Mouse (Mus musculus): ENCODE measurements around the gene Nr2c2ap. TPM values are rescaled to one million over a fixed set of nuclear protein-coding genes. Genes with fewer than 3 reads are reported as not detected.

The Nr2c2ap gene
- polyA plus RNA-seq, 1 experiment: not detected

DNA sequence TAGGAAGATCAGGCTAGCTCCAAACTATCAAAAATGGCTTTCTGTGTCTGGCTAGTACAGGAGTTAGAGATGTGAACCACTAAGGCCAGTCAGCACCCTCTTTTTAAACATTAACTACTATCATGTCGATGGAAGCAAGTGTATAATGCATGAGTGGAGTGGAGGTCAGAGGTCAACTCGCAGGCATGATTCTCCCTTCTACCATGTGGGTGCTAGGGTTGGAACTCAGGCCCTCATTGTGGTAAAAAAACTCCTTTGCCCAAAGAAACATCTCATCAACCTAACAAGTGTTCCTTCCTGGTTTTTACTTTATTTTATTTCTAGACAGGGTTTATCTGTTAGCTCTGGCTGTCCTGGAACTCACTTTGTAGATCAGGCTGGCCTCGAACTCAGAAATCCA, 39.6 kb downstream of the Nr2c2ap start:
- 81% methylated on average over 3 of the region's 3 CpGs for WGBS
- TF ChIP-seq CTCF (IDR thresholded peaks at IDR 0.05; ENCODE audit: insufficient read depth, low read depth, low read length) (no peak), POLR2A (IDR thresholded peaks at IDR 0.05; ENCODE audit: insufficient read depth, low read depth, low read length) (no peak)
- H3K4me3 ChIP-seq (ENCODE audit: insufficient read depth, low read depth, low read length): no peak overlapping the region

DNA sequence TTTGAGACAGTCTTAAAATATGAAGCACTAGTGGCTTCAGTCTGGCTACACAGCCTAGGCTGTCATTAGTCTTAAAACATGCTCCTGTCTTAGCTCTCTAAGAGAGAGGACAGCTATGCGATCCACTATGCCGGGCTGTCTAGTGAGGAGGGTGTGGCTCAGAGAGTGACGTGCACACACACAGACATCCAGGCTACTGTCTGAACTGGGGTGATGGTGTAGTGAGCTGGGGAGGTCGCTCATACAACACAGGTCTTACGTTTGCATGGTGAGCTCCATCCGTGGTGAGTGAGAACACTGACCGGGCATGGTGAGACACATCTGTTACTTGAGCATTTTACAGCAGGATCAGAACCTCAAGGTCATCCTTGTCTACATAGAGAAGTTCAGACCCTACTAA, 40.1 kb downstream of the Nr2c2ap start:
- no peak overlapping the region for H3K27ac ChIP-seq (ENCODE audit: insufficient read depth, low read depth, low read length)
- H3K4me1 ChIP-seq (ENCODE audit: control insufficient read depth, insufficient read depth, low read length): peaks cover 22% of the 10 kb centered on the region
- no peak overlapping the region for H3K4me3 ChIP-seq (ENCODE audit: insufficient read depth, low read depth, low read length)
- TF ChIP-seq CTCF (IDR thresholded peaks at IDR 0.05; ENCODE audit: insufficient read depth, low read depth, low read length): no peak
- TF ChIP-seq POLR2A (IDR thresholded peaks at IDR 0.05; ENCODE audit: insufficient read depth, low read depth, low read length): no peak
- 93% methylated on average over 7 of the region's 7 CpGs for WGBS

More for the DNA sequence above, 39.6 kb downstream of the Nr2c2ap start:
- H3K4me1 ChIP-seq (ENCODE audit: control insufficient read depth, insufficient read depth, low read length): peaks cover 22% of the 10 kb centered on the region
- H3K27ac ChIP-seq (ENCODE audit: insufficient read depth, low read depth, low read length): no peak overlapping the region

DNA sequence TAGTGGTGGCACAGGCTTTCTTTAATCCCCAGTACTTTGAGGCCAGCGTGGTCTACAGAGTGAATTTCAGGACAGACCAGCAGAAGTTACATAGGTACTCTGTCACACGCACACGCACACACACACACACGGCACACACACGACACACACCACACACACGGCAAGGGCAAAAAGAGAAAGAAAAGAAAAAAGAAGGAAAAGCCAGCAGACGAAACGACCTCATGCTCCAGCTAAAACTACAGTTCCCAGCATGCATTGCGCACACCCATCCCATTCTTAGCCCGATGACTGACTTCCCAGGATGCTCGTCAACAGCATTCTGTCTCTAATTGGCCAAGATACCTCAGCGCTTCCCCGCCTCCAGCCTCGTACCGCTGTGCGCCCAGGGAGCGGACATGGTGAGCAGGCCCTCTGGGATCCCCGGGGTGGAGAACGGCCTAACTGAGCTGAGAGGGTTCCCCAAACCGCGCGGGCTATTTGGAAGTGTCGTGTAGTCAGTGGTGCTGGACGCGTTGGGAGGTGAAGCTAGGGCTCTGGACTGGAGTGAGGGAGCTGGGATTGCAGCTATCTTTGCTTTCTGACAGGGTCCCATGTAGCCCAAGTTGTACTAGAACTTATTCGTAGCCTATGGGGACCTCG, 41.0 kb downstream of the Nr2c2ap start, which contains the start of gene Tmem161a:
Tmem161a (plus strand) TSS at position 314 of the 639 bp plus-strand sequence.
- TF ChIP-seq POLR2A (IDR thresholded peaks at IDR 0.05; ENCODE audit: insufficient read depth, low read depth, low read length) (peak; percentile 79), CTCF (IDR thresholded peaks at IDR 0.05; ENCODE audit: insufficient read depth, low read depth, low read length) (no peak)
- under 1% methylated on average over 27 of the region's 27 CpGs for WGBS
- Histone ChIP-seq H3K4me3 (ENCODE audit: insufficient read depth, low read depth, low read length) (peak within 1 kb of the TSS; percentile 76), H3K4me1 (ENCODE audit: control insufficient read depth, insufficient read depth, low read length) (peaks cover 19% of the 10 kb centered on the region), H3K27ac (ENCODE audit: insufficient read depth, low read depth, low read length) (no peak within 1 kb of the TSS)

DNA sequence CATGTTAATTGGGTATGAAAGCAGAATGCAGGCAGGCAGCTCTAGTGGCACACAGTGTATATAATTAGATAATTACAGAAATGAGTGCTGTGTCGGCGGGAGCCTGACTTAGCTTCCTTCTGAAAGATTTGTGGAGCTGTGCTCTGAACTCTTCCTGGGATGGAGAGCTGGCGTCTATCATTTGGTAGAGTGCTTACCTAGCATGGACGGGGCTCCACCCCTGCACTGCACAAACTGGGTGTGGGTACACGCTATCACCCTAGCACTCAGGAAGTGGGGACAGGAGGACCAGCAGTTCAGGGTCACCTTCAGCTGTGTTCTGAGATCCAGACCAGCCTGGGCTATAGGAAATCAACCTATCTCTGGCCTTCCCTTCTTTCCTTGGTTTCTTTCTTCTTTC, 42.2 kb downstream of the Nr2c2ap start:
- Histone ChIP-seq H3K4me3 (ENCODE audit: insufficient read depth, low read depth, low read length) (no peak overlapping the region; the same call in 1 of the 2 replicates), H3K4me1 (ENCODE audit: control insufficient read depth, insufficient read depth, low read length) (peaks cover 21% of the 10 kb centered on the region), H3K27ac (ENCODE audit: insufficient read depth, low read depth, low read length) (peak overlapping the region; percentile 93; the same call in 1 of the 2 replicates)
- WGBS: 54% methylated on average over 5 of the region's 5 CpGs
- TF ChIP-seq POLR2A (IDR thresholded peaks at IDR 0.05; ENCODE audit: insufficient read depth, low read depth, low read length) (no peak), CTCF (IDR thresholded peaks at IDR 0.05; ENCODE audit: insufficient read depth, low read depth, low read length) (no peak)

DNA sequence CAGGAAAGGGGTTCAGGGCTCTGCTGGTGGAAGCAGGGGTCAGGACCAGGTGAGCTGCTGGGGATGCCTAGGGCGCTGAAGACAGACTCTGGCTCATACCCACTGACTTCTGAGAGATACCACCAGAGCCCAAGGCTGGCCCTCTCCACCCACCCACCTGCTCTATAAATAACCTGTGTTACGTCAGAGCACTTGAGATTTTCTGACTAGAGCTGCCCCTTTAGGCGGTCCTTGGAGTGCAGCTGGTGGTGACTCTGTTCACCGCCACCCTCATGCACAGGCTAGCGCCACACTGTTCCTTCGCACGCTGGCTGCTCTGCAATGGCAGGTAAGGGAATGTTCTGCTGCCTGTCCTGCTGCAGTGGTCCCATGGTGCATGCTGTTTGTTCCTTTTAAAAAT, 42.9 kb downstream of the Nr2c2ap start:
- peak overlapping the region; percentile 93 for H3K27ac ChIP-seq (ENCODE audit: insufficient read depth, low read depth, low read length)
- 38% methylated on average over 7 of the region's 7 CpGs for WGBS
- H3K4me1 ChIP-seq (ENCODE audit: control insufficient read depth, insufficient read depth, low read length): peaks cover 21% of the 10 kb centered on the region
- peak overlapping the region; percentile 27 for H3K4me3 ChIP-seq (ENCODE audit: insufficient read depth, low read depth, low read length)
- TF ChIP-seq POLR2A (IDR thresholded peaks at IDR 0.05; ENCODE audit: insufficient read depth, low read depth, low read length): no peak
- TF ChIP-seq CTCF (IDR thresholded peaks at IDR 0.05; ENCODE audit: insufficient read depth, low read depth, low read length): no peak

DNA sequence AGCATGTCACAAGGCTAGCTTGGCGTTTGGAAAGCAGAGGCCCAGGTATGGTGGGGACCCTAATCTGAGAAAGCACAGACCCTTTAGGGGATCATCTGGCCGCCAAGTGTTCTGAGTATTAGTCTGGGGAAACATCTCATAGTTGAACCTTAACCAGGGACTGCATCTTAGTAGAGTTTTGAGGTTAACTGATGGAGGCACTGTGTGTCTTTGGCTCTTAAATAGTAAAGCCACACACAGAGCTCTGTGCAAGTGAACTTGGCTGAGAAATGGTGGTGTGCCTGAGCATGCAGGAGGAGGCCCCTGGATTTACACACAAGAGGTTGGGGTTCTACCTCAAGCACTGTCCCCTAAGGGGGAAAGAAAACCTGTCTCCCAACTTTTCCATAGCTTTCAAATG, 47.1 kb downstream of the Nr2c2ap start:
- Histone ChIP-seq H3K4me3 (ENCODE audit: insufficient read depth, low read depth, low read length) (no peak overlapping the region), H3K27ac (ENCODE audit: insufficient read depth, low read depth, low read length) (no peak overlapping the region), H3K4me1 (ENCODE audit: control insufficient read depth, insufficient read depth, low read length) (peaks cover 20% of the 10 kb centered on the region)
- 93% methylated on average over 2 of the region's 2 CpGs for WGBS
- TF ChIP-seq CTCF (IDR thresholded peaks at IDR 0.05; ENCODE audit: insufficient read depth, low read depth, low read length) (no peak), POLR2A (IDR thresholded peaks at IDR 0.05; ENCODE audit: insufficient read depth, low read depth, low read length) (no peak)

DNA sequence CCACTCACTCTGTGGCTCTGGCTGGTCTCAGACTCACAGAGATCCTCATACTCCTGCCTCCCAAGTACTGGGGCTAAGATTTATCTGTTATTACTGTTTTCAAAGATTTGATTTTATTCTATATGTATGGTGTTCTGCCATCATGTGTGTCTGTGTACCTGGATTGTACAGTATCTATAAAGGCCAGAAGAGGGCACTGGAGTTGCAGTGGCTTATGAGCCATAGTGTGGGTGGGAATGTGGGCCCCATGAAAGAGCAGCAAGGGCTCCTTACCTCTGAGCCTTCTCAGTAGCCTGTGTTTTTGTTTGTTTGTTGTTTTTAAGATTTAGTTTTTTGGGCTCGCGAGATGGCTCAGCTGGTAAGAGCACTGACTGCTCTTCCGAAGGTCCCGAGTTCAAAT, 47.9 kb downstream of the Nr2c2ap start:
- TF ChIP-seq CTCF (IDR thresholded peaks at IDR 0.05; ENCODE audit: insufficient read depth, low read depth, low read length) (no peak), POLR2A (IDR thresholded peaks at IDR 0.05; ENCODE audit: insufficient read depth, low read depth, low read length) (no peak)
- H3K4me3 ChIP-seq (ENCODE audit: insufficient read depth, low read depth, low read length): no peak overlapping the region
- no peak overlapping the region for H3K27ac ChIP-seq (ENCODE audit: insufficient read depth, low read depth, low read length)
- H3K4me1 ChIP-seq (ENCODE audit: control insufficient read depth, insufficient read depth, low read length): peaks cover 15% of the 10 kb centered on the region
- 90% methylated on average over 4 of the region's 4 CpGs for WGBS

DNA sequence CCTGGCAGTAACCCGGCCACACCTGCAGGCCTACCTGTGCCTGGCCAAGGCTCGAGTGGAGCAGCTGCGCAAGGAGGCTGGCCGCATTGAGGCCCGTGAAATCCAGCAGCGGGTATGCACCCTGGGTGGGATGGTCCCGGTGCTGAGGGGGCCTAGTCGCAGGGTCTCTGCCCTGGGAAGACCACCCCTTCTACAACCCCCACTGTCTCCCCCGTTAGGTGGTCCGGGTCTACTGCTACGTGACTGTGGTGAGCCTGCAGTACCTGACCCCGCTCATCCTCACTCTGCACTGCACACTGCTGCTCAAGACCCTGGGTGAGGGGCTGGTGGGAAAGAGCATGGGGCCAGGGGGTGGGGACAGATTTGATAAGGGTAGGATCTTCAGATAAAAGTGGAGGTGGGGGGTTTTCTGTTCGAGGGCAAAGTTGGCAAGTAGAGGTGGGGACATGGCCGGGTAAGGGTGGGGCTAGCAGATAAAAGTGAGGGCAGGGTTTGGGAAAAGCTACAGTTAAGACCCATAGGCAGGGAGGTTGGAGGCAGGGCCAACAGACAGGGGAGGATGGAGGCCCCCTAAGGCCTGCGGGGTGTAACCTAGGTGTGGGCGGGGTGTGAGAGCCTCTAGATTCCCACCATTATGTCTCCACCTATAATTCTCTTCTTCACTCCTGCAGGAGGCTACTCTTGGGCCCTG, 50.2 kb downstream of the Nr2c2ap start:
- no peak for TF ChIP-seq CTCF (IDR thresholded peaks at IDR 0.05; ENCODE audit: insufficient read depth, low read depth, low read length)
- TF ChIP-seq POLR2A (IDR thresholded peaks at IDR 0.05; ENCODE audit: insufficient read depth, low read depth, low read length): no peak
- Histone ChIP-seq H3K4me3 (ENCODE audit: insufficient read depth, low read depth, low read length) (no peak overlapping the region), H3K27ac (ENCODE audit: insufficient read depth, low read depth, low read length) (no peak overlapping the region), H3K4me1 (ENCODE audit: control insufficient read depth, insufficient read depth, low read length) (peaks cover 8% of the 10 kb centered on the region; the same call in 1 of the 2 replicates)
- WGBS: 89% methylated on average over 16 of the region's 16 CpGs

DNA sequence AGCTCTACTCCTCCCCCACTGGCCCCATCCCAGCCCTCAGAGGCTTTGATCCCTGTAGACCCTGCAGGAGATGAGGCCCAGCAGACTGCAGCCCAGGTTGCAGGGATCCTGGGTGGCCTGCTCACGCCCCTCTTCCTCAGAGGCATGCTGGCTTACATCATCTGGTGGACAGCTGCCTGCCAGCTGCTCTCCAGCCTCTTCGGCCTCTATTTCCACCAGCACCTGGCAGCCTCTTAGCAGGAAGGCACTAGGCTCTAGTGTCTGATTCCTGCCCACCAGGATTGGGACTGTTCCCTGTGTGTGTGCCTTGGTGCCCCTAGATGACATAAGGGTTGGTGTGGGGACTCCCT, 50.7 kb downstream of the Nr2c2ap start:
- H3K4me1 ChIP-seq (ENCODE audit: control insufficient read depth, insufficient read depth, low read length): peaks cover 5% of the 10 kb centered on the region; the same call in 1 of the 2 replicates
- no peak overlapping the region for H3K4me3 ChIP-seq (ENCODE audit: insufficient read depth, low read depth, low read length)
- 69% methylated on average over 2 of the region's 2 CpGs for WGBS
- no peak for TF ChIP-seq POLR2A (IDR thresholded peaks at IDR 0.05; ENCODE audit: insufficient read depth, low read depth, low read length)
- no peak overlapping the region for H3K27ac ChIP-seq (ENCODE audit: insufficient read depth, low read depth, low read length)
